Mouse (Mus musculus) gastrocnemius, adult 2 months (tissue): Measurements from ENCODE around the gene Slc13a5. TPM values are rescaled to one million over a fixed set of nuclear protein-coding genes. Genes with fewer than 3 reads are reported as not detected.

Experiments
- DNase-seq: peaks from one replicate; pipeline ENCODE4 v3.0.0; 2022
- H3K27ac ChIP-seq: fragments of 200-600 bp; 2 replicates; pipeline ENCODE4 v1.8.1; 2022; ENCODE audit warnings: mild to moderate bottlenecking
- H3K4me3 ChIP-seq: fragments of 200-600 bp; 2 replicates; pipeline ENCODE4 v1.8.1; 2022; ENCODE audit warnings: mild to moderate bottlenecking, moderate library complexity
- CTCF ChIP-seq: fragments of 200-600 bp; IDR thresholded peaks from 2 replicates; pipeline ENCODE4 v1.8.1; 2022; ENCODE audit warnings: antibody characterized with exemption, mild to moderate bottlenecking, moderate library complexity
- intact Hi-C: fragments of 180-260 bp; cut with DNase I; formaldehyde crosslinking; loops from one replicate; pipeline ENCODE4 v1.15.1; 2025
- total RNA-seq, 2 experiments: library from RNA; stranded (reverse); gene quantifications; 2 replicates each; pipeline ENCODE4 v1.2.3; 2021

Slc13a5 gene
- total RNA-seq, 2 experiments from 2014 or later: not detected

GRCm38 (mm10) chr11:72284532-72285182 lies 17.6 kb upstream of the Slc13a5 start:
- H3K4me3 ChIP-seq: no peak overlapping the region
- no peak overlapping the region for H3K27ac ChIP-seq
- intact Hi-C loops: no loop called here
- no peak for TF ChIP-seq CTCF
- no peak for DNase-seq

GRCm38 (mm10) chr11:72283486-72284224 lies 16.6 kb upstream of the Slc13a5 start:
- Histone ChIP-seq H3K4me3 (no peak overlapping the region), H3K27ac (no peak overlapping the region)
- no peak for DNase-seq
- no peak for TF ChIP-seq CTCF
- intact Hi-C loops: no loop called here

GRCm38 (mm10) chr11:72281852-72282400 lies 14.9 kb upstream of the Slc13a5 start:
- intact Hi-C loops: no loop called here
- H3K27ac ChIP-seq: no peak overlapping the region
- no peak overlapping the region for H3K4me3 ChIP-seq
- no peak for DNase-seq
- TF ChIP-seq CTCF: no peak

- DNase-seq: no peak
- intact Hi-C loops: no loop called here
- TF ChIP-seq CTCF: no peak
These were observed 14.3 kb upstream of the Slc13a5 start for GRCm38 (mm10) chr11:72281143-72281851.

GRCm38 (mm10) chr11:72273341-72273740 lies 6.3 kb upstream of the Slc13a5 start:
- no peak for DNase-seq
- no peak for TF ChIP-seq CTCF
- Histone ChIP-seq H3K27ac (no peak overlapping the region), H3K4me3 (no peak overlapping the region)
- intact Hi-C loops: no loop called here

More at GRCm38 (mm10) chr11:72281143-72281851, 14.3 kb upstream of the Slc13a5 start:
- Histone ChIP-seq H3K4me3 (no peak overlapping the region), H3K27ac (no peak overlapping the region)

GRCm38 (mm10) chr11:72271761-72272160 lies 4.7 kb upstream of the Slc13a5 start:
- no peak overlapping the region for H3K4me3 ChIP-seq
- intact Hi-C loops: no loop called here
- no peak overlapping the region for H3K27ac ChIP-seq
- no peak for TF ChIP-seq CTCF
- no peak for DNase-seq

GRCm38 (mm10) chr11:72266207-72266959 lies 639 bp downstream of the Slc13a5 start:
- Histone ChIP-seq H3K4me3 (peak overlapping the region; percentile 73), H3K27ac (no peak overlapping the region)
- TF ChIP-seq CTCF: peak; percentile 56
- DNase-seq: peak; percentile 68
- intact Hi-C loops: loop anchor here (2.0 kb wide), 1 partner anchor 42 kb away; no protein-coding TSS in a partner anchor

GRCm38 (mm10) chr11:72265483-72265882 lies 1.5 kb downstream of the Slc13a5 start:
- peak overlapping the region; percentile 29 for H3K4me3 ChIP-seq
- intact Hi-C loops: no loop called here
- no peak for TF ChIP-seq CTCF
- peak; percentile 31 for DNase-seq
- no peak overlapping the region for H3K27ac ChIP-seq

- no peak for DNase-seq
- Histone ChIP-seq H3K27ac (no peak overlapping the region), H3K4me3 (no peak overlapping the region)
- TF ChIP-seq CTCF: no peak
- intact Hi-C loops: no loop called here
These were observed 10.6 kb downstream of the Slc13a5 start for GRCm38 (mm10) chr11:72256441-72256840.

GRCm38 (mm10) chr11:72255629-72256028 lies 11.4 kb downstream of the Slc13a5 start:
- no peak for TF ChIP-seq CTCF
- Histone ChIP-seq H3K27ac (no peak overlapping the region), H3K4me3 (no peak overlapping the region)
- intact Hi-C loops: no loop called here
- no peak for DNase-seq

- DNase-seq: no peak
- H3K27ac ChIP-seq: no peak overlapping the region
- no peak for TF ChIP-seq CTCF
- intact Hi-C loops: no loop called here
- H3K4me3 ChIP-seq: no peak overlapping the region
These were observed 21.7 kb downstream of the Slc13a5 start for GRCm38 (mm10) chr11:72245196-72245753.
